Mouse (Mus musculus): ENCODE data around the gene Traf3. TPM values are rescaled to one million over a fixed set of nuclear protein-coding genes. Genes with fewer than 3 reads are reported as not detected.

Traf3 gene
- polyA plus RNA-seq, 1 experiment: 20.2 TPM

DNA sequence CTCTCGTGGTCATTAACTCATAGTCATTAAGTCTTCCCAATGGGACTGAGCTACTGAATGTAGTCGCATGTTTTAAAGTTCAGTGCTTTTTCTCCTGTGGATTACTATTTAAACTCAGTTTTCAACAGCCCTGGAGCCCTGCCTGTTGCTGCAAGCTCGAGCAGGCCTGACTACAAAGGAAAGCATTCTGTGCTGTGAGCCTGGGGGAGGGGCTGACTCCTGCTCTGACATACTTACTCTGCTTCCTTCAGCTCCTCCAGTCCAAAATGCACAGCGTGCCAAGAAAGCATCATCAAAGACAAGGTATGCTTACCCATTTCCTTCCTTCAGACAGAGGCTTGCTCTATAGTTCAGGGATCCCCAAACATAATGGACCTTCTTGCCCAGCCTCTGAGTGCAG lies 72.6 kb downstream of the Traf3 start:
- WGBS: 44% methylated on average over 4 of the region's 4 CpGs
- Histone ChIP-seq H3K4me3 (replicated peaks; ENCODE audit: extremely low read depth, low read depth, low read length) (no peak overlapping the region), H3K4me1 (ENCODE audit: control insufficient read depth, insufficient read depth, low read length) (peaks cover 3% of the 10 kb centered on the region; the same call in 1 of the 2 replicates)
- TF ChIP-seq POLR2A (IDR thresholded peaks at IDR 0.05; ENCODE audit: borderline replicate concordance, extremely low read depth, low read depth, low read length) (no peak), CTCF (IDR thresholded peaks at IDR 0.05; ENCODE audit: insufficient read depth, low read length) (no peak)
- no peak for DNase-seq

DNA sequence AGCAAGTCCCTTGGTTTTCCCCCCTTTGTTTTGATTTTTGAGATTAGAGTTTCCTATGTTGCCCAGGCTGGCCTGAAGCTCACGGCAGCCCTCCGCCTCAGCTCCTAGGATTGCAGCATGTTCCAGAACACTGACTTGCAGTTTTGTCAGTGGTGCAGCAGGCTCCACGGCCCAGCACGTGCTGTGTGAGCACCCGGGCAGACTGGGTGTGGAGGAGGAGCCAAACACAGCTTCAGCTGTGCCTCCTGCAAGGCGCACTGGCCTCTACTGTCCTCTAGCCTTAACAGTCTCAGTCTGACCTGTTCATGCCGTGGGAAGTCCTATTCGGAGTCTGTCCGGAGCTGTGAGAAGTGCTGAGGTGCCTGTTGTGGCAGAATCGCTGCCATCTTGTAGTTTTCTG lies 73.8 kb downstream of the Traf3 start:
- DNase-seq: no peak
- Histone ChIP-seq H3K4me3 (replicated peaks; ENCODE audit: extremely low read depth, low read depth, low read length) (no peak overlapping the region), H3K4me1 (ENCODE audit: control insufficient read depth, insufficient read depth, low read length) (no peaks in the 10 kb centered on the region)
- no peak for TF ChIP-seq CTCF (IDR thresholded peaks at IDR 0.05; ENCODE audit: insufficient read depth, low read length)
- no peak for TF ChIP-seq POLR2A (IDR thresholded peaks at IDR 0.05; ENCODE audit: borderline replicate concordance, extremely low read depth, low read depth, low read length)
- 82% methylated on average over 10 of the region's 10 CpGs for WGBS

GRCm38 (mm10) chr12:111241916-111242315 lies 75.7 kb downstream of the Traf3 start:
- 93% methylated on average over 6 of the region's 6 CpGs for WGBS
- no peak for TF ChIP-seq CTCF (IDR thresholded peaks at IDR 0.05; ENCODE audit: insufficient read depth, low read length)
- no peaks in the 10 kb centered on the region for H3K4me1 ChIP-seq (ENCODE audit: control insufficient read depth, insufficient read depth, low read length)
- DNase-seq: no peak
- H3K4me3 ChIP-seq (replicated peaks; ENCODE audit: extremely low read depth, low read depth, low read length): no peak overlapping the region

- TF ChIP-seq CTCF (IDR thresholded peaks at IDR 0.05; ENCODE audit: insufficient read depth, low read length) (no peak), POLR2A (IDR thresholded peaks at IDR 0.05; ENCODE audit: borderline replicate concordance, extremely low read depth, low read depth, low read length) (no peak)
- DNase-seq: no peak
- WGBS: 90% methylated on average over 5 of the region's 5 CpGs
- Histone ChIP-seq H3K4me1 (ENCODE audit: control insufficient read depth, insufficient read depth, low read length) (no peaks in the 10 kb centered on the region), H3K4me3 (replicated peaks; ENCODE audit: extremely low read depth, low read depth, low read length) (no peak overlapping the region)
Observed at GRCm38 (mm10) chr12:111242346-111242745, 76.2 kb downstream of the Traf3 start.

- Histone ChIP-seq H3K4me1 (ENCODE audit: control insufficient read depth, insufficient read depth, low read length) (no peaks in the 10 kb centered on the region), H3K4me3 (replicated peaks; ENCODE audit: extremely low read depth, low read depth, low read length) (no peak overlapping the region)
- 88% methylated on average over 12 of the region's 12 CpGs for WGBS
- no peak for TF ChIP-seq POLR2A (IDR thresholded peaks at IDR 0.05; ENCODE audit: borderline replicate concordance, extremely low read depth, low read depth, low read length)
- TF ChIP-seq CTCF (IDR thresholded peaks at IDR 0.05; ENCODE audit: insufficient read depth, low read length): no peak
- no peak for DNase-seq
Observed at GRCm38 (mm10) chr12:111243733-111244132, 77.6 kb downstream of the Traf3 start.

DNA sequence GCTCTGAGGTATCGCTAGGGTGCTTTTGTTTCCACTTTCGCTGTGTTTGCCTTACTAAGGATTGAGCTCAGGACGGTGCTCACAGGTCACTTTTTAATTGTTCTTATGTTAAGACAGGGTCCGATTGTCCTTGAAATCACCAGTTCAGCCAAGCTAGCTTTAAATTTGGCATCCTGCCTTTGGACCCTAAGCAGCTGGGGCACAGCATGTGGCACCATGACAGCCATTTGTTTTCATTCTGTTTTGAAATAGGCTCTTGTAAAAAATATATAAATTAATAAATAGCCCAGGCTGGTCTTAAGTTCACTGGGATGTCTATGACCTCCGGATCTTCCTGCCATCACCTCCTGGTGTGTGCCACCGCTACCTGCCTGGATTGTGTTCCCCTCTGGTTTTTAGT lies 78.9 kb downstream of the Traf3 start:
- H3K4me1 ChIP-seq (ENCODE audit: control insufficient read depth, insufficient read depth, low read length): no peaks in the 10 kb centered on the region
- TF ChIP-seq CTCF (IDR thresholded peaks at IDR 0.05; ENCODE audit: insufficient read depth, low read length) (no peak), POLR2A (IDR thresholded peaks at IDR 0.05; ENCODE audit: borderline replicate concordance, extremely low read depth, low read depth, low read length) (no peak)
- WGBS: 73% methylated on average over 6 of the region's 6 CpGs
- DNase-seq: no peak
- H3K4me3 ChIP-seq (replicated peaks; ENCODE audit: extremely low read depth, low read depth, low read length): no peak overlapping the region

GRCm38 (mm10) chr12:111246808-111247464 lies 80.8 kb downstream of the Traf3 start:
- WGBS: 91% methylated on average over 9 of the region's 9 CpGs
- no peaks in the 10 kb centered on the region for H3K4me1 ChIP-seq (ENCODE audit: control insufficient read depth, insufficient read depth, low read length)
- DNase-seq: no peak
- TF ChIP-seq POLR2A (IDR thresholded peaks at IDR 0.05; ENCODE audit: borderline replicate concordance, extremely low read depth, low read depth, low read length) (no peak), CTCF (IDR thresholded peaks at IDR 0.05; ENCODE audit: insufficient read depth, low read length) (no peak)
- H3K4me3 ChIP-seq (replicated peaks; ENCODE audit: extremely low read depth, low read depth, low read length): no peak overlapping the region

DNA sequence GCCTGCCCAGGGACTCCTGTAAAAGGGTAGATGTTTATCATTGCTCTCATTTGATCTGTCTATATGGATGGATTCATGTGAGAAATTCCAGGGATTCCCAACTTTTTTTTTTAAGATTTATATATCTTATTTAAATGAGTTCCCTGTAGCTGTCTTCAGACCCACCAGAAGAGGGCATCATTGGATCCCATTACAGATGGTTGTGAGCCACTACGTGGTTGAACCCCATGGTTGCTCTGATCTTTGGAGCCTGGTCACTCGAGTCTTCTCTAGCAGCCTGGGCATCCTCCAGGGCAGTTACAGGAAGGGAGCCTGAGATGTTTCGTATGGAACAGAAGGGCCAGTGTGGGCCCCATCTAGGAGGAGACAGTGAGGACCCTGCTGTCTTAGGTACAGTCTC lies 82.9 kb downstream of the Traf3 start:
- H3K4me3 ChIP-seq (replicated peaks; ENCODE audit: extremely low read depth, low read depth, low read length): no peak overlapping the region
- 62% methylated on average over 3 of the region's 3 CpGs for WGBS
- H3K4me1 ChIP-seq (ENCODE audit: control insufficient read depth, insufficient read depth, low read length): no peaks in the 10 kb centered on the region
- no peak for DNase-seq
- TF ChIP-seq CTCF (IDR thresholded peaks at IDR 0.05; ENCODE audit: insufficient read depth, low read length) (no peak), POLR2A (IDR thresholded peaks at IDR 0.05; ENCODE audit: borderline replicate concordance, extremely low read depth, low read depth, low read length) (no peak)

GRCm38 (mm10) chr12:111250116-111250515 lies 83.9 kb downstream of the Traf3 start:
- Histone ChIP-seq H3K4me3 (replicated peaks; ENCODE audit: extremely low read depth, low read depth, low read length) (no peak overlapping the region), H3K4me1 (ENCODE audit: control insufficient read depth, insufficient read depth, low read length) (no peaks in the 10 kb centered on the region)
- no peak for TF ChIP-seq CTCF (IDR thresholded peaks at IDR 0.05; ENCODE audit: insufficient read depth, low read length)
- no peak for TF ChIP-seq POLR2A (IDR thresholded peaks at IDR 0.05; ENCODE audit: borderline replicate concordance, extremely low read depth, low read depth, low read length)
- whole genome bisulfite sequencing: 90% methylated on average over 8 of the region's 8 CpGs
- DNase-seq: no peak

DNA sequence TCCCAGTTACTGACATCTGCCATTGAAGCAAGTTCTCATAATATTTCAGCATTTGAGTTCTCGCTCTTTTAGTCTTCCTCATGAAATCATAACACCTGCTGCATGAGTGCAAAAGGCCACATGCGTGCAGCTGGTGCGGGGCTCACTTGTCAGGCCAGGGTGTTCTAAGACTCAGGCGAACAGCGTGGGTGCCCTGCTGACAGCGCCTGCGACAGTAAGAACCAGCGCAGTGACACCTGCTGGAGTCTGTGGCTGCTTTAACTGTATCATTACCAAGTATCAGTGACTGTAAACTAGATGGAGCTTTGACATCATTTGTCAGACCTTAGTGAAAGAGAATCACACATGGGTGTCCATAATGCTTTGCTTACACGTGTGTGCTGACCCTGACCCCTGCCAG lies 85.1 kb downstream of the Traf3 start:
- H3K4me1 ChIP-seq (ENCODE audit: control insufficient read depth, insufficient read depth, low read length): no peaks in the 10 kb centered on the region
- WGBS: 73% methylated on average over 9 of the region's 9 CpGs
- no peak for DNase-seq
- no peak for TF ChIP-seq POLR2A (IDR thresholded peaks at IDR 0.05; ENCODE audit: borderline replicate concordance, extremely low read depth, low read depth, low read length)
- TF ChIP-seq CTCF (IDR thresholded peaks at IDR 0.05; ENCODE audit: insufficient read depth, low read length): no peak
- no peak overlapping the region for H3K4me3 ChIP-seq (replicated peaks; ENCODE audit: extremely low read depth, low read depth, low read length)

Data from lung, adult 2 months (tissue).